Mouse (Mus musculus) heart, postnatal 4 days (tissue): ENCODE results near the gene Slc16a3. TPM values are rescaled to one million over a fixed set of nuclear protein-coding genes. Genes with fewer than 3 reads are reported as not detected.

Source experiments
- DNase-seq: peaks from one replicate; pipeline ENCODE4 v3.0.0; 2021
- total RNA-seq, 2 experiments: library from RNA; stranded (reverse); gene quantifications; 2 replicates each; pipeline ENCODE4 v1.2.3; 2021

The Slc16a3 gene
- 10 to 100 TPM; 13.3 to 22.8 TPM for total RNA-seq

- no peak for DNase-seq
These were observed at the start of gene Slc16a3 for GRCm38 (mm10) chr11:120948328-120948727. TSS of gene Slc16a3 (plus strand) at chr11:120948480.

- no peak for DNase-seq
These were observed 47.7 kb upstream of the Slc16a3 start for GRCm38 (mm10) chr11:120900276-120901244.

- no peak for DNase-seq
These were observed 46.4 kb upstream of the Slc16a3 start for GRCm38 (mm10) chr11:120901729-120902486.

GRCm38 (mm10) chr11:120902487-120903142, 45.7 kb upstream of the Slc16a3 start:
- no peak for DNase-seq

GRCm38 (mm10) chr11:120903159-120903850, 45.0 kb upstream of the Slc16a3 start:
- no peak for DNase-seq

GRCm38 (mm10) chr11:120904561-120904960, 43.7 kb upstream of the Slc16a3 start:
- DNase-seq = no peak

GRCm38 (mm10) chr11:120905430-120905873, 42.8 kb upstream of the Slc16a3 start:
- DNase-seq = peak; percentile 85

GRCm38 (mm10) chr11:120913796-120914195, 34.5 kb upstream of the Slc16a3 start:
- no peak for DNase-seq

- DNase-seq = no peak
These were observed 31.8 kb upstream of the Slc16a3 start for GRCm38 (mm10) chr11:120916477-120916876.

GRCm38 (mm10) chr11:120917756-120918155, 30.5 kb upstream of the Slc16a3 start:
- no peak for DNase-seq

GRCm38 (mm10) chr11:120922528-120922927, 25.8 kb upstream of the Slc16a3 start:
- DNase-seq = no peak

- DNase-seq = no peak
These were observed 19.8 kb upstream of the Slc16a3 start for GRCm38 (mm10) chr11:120928468-120928867.

- DNase-seq = no peak
These were observed 16.8 kb upstream of the Slc16a3 start for GRCm38 (mm10) chr11:120931479-120931878.

GRCm38 (mm10) chr11:120932564-120933398, 15.5 kb upstream of the Slc16a3 start, which contains the start of gene Ccdc57:
TSS of gene Ccdc57 (minus strand) at chr11:120932872.
- DNase-seq = peak; percentile 94

- DNase-seq = no peak
These were observed 10.3 kb upstream of the Slc16a3 start for GRCm38 (mm10) chr11:120937976-120938375.

- no peak for DNase-seq
These were observed 9.5 kb upstream of the Slc16a3 start for GRCm38 (mm10) chr11:120938795-120939194.

- DNase-seq = no peak
These were observed 8.5 kb upstream of the Slc16a3 start for GRCm38 (mm10) chr11:120939712-120940341.

- no peak for DNase-seq
These were observed 7.3 kb upstream of the Slc16a3 start for GRCm38 (mm10) chr11:120940959-120941358.

- no peak for DNase-seq
These were observed 3.0 kb upstream of the Slc16a3 start for GRCm38 (mm10) chr11:120945266-120945665.

GRCm38 (mm10) chr11:120945926-120946325, 2.4 kb upstream of the Slc16a3 start:
- no peak for DNase-seq
